Mouse (Mus musculus): ENCODE measurements at regions not wholly inside any gene's neighbourhood (a gene's known extent, or its start where the extent isn't known, plus 50 kb on each side); places are given as distances from the start of the nearest gene placed in this dataset.

GRCm38 (mm10) chr13:47642341-47642740 lies 519.9 kb downstream of the Rnf144b start:
- Histone ChIP-seq H3K4me1 (ENCODE audit: control insufficient read depth, insufficient read depth, low read length) (no peaks in the 10 kb centered on the region), H3K4me3 (replicated peaks; ENCODE audit: extremely low read depth, low read depth, low read length) (no peak overlapping the region)
- no peak for DNase-seq
- WGBS = 76% methylated on average over 10 of the region's 10 CpGs
- TF ChIP-seq POLR2A (IDR thresholded peaks at IDR 0.05; ENCODE audit: borderline replicate concordance, extremely low read depth, low read depth, low read length) = no peak
- no peak for TF ChIP-seq CTCF (IDR thresholded peaks at IDR 0.05; ENCODE audit: insufficient read depth, low read length)

GRCm38 (mm10) chr13:47645081-47645480 lies 522.6 kb downstream of the Rnf144b start:
- Histone ChIP-seq H3K4me3 (replicated peaks; ENCODE audit: extremely low read depth, low read depth, low read length) (no peak overlapping the region), H3K4me1 (ENCODE audit: control insufficient read depth, insufficient read depth, low read length) (no peaks in the 10 kb centered on the region)
- TF ChIP-seq POLR2A (IDR thresholded peaks at IDR 0.05; ENCODE audit: borderline replicate concordance, extremely low read depth, low read depth, low read length) = no peak
- TF ChIP-seq CTCF (IDR thresholded peaks at IDR 0.05; ENCODE audit: insufficient read depth, low read length) = no peak
- 40% methylated on average over 10 of the region's 10 CpGs for WGBS
- DNase-seq = no peak

- no peak for DNase-seq
- 43% methylated on average over 5 of the region's 5 CpGs for WGBS
- TF ChIP-seq POLR2A (IDR thresholded peaks at IDR 0.05; ENCODE audit: borderline replicate concordance, extremely low read depth, low read depth, low read length) = no peak
- no peak for TF ChIP-seq CTCF (IDR thresholded peaks at IDR 0.05; ENCODE audit: insufficient read depth, low read length)
- Histone ChIP-seq H3K4me3 (replicated peaks; ENCODE audit: extremely low read depth, low read depth, low read length) (no peak overlapping the region), H3K4me1 (ENCODE audit: control insufficient read depth, insufficient read depth, low read length) (no peaks in the 10 kb centered on the region)
These were observed 525.2 kb downstream of the Rnf144b start for GRCm38 (mm10) chr13:47647693-47648092.

- H3K4me3 ChIP-seq (replicated peaks; ENCODE audit: extremely low read depth, low read depth, low read length) = no peak overlapping the region
- 63% methylated on average over 13 of the region's 13 CpGs for WGBS
- DNase-seq = no peak
- no peaks in the 10 kb centered on the region for H3K4me1 ChIP-seq (ENCODE audit: control insufficient read depth, insufficient read depth, low read length)
- no peak for TF ChIP-seq POLR2A (IDR thresholded peaks at IDR 0.05; ENCODE audit: borderline replicate concordance, extremely low read depth, low read depth, low read length)
- TF ChIP-seq CTCF (IDR thresholded peaks at IDR 0.05; ENCODE audit: insufficient read depth, low read length) = no peak
These were observed 527.6 kb downstream of the Rnf144b start for GRCm38 (mm10) chr13:47650093-47650492.

GRCm38 (mm10) chr13:47666470-47666869 lies 544.0 kb downstream of the Rnf144b start:
- no peaks in the 10 kb centered on the region for H3K4me1 ChIP-seq (ENCODE audit: control insufficient read depth, insufficient read depth, low read length)
- no peak overlapping the region for H3K4me3 ChIP-seq (replicated peaks; ENCODE audit: extremely low read depth, low read depth, low read length)
- WGBS = 67% methylated on average over 3 of the region's 3 CpGs
- no peak for TF ChIP-seq POLR2A (IDR thresholded peaks at IDR 0.05; ENCODE audit: borderline replicate concordance, extremely low read depth, low read depth, low read length)
- no peak for TF ChIP-seq CTCF (IDR thresholded peaks at IDR 0.05; ENCODE audit: insufficient read depth, low read length)
- DNase-seq = no peak

GRCm38 (mm10) chr13:47666956-47667701 lies 544.7 kb downstream of the Rnf144b start:
- DNase-seq = peak; percentile 85
- Histone ChIP-seq H3K4me1 (ENCODE audit: control insufficient read depth, insufficient read depth, low read length) (no peaks in the 10 kb centered on the region), H3K4me3 (replicated peaks; ENCODE audit: extremely low read depth, low read depth, low read length) (no peak overlapping the region)
- WGBS = 23% methylated on average over 13 of the region's 13 CpGs
- TF ChIP-seq POLR2A (IDR thresholded peaks at IDR 0.05; ENCODE audit: borderline replicate concordance, extremely low read depth, low read depth, low read length) (no peak), CTCF (IDR thresholded peaks at IDR 0.05; ENCODE audit: insufficient read depth, low read length) (peak; percentile 77)

GRCm38 (mm10) chr13:47688131-47688530 lies 565.7 kb downstream of the Rnf144b start:
- TF ChIP-seq POLR2A (IDR thresholded peaks at IDR 0.05; ENCODE audit: borderline replicate concordance, extremely low read depth, low read depth, low read length) = no peak
- TF ChIP-seq CTCF (IDR thresholded peaks at IDR 0.05; ENCODE audit: insufficient read depth, low read length) = no peak
- Histone ChIP-seq H3K4me1 (ENCODE audit: control insufficient read depth, insufficient read depth, low read length) (no peaks in the 10 kb centered on the region), H3K4me3 (replicated peaks; ENCODE audit: extremely low read depth, low read depth, low read length) (no peak overlapping the region)
- DNase-seq = no peak
- WGBS = 76% methylated on average over 3 of the region's 3 CpGs

- 76% methylated on average over 14 of the region's 14 CpGs for WGBS
- H3K4me3 ChIP-seq (replicated peaks; ENCODE audit: extremely low read depth, low read depth, low read length) = no peak overlapping the region
- H3K4me1 ChIP-seq (ENCODE audit: control insufficient read depth, insufficient read depth, low read length) = no peaks in the 10 kb centered on the region
- no peak for DNase-seq
- no peak for TF ChIP-seq CTCF (IDR thresholded peaks at IDR 0.05; ENCODE audit: insufficient read depth, low read length)
- no peak for TF ChIP-seq POLR2A (IDR thresholded peaks at IDR 0.05; ENCODE audit: borderline replicate concordance, extremely low read depth, low read depth, low read length)
These were observed 567.2 kb upstream of the Id4 start for GRCm38 (mm10) chr13:47693815-47694214.

- 61% methylated on average over 2 of the region's 2 CpGs for WGBS
- Histone ChIP-seq H3K4me3 (replicated peaks; ENCODE audit: extremely low read depth, low read depth, low read length) (no peak overlapping the region), H3K4me1 (ENCODE audit: control insufficient read depth, insufficient read depth, low read length) (no peaks in the 10 kb centered on the region)
- DNase-seq = no peak
- TF ChIP-seq POLR2A (IDR thresholded peaks at IDR 0.05; ENCODE audit: borderline replicate concordance, extremely low read depth, low read depth, low read length) (no peak), CTCF (IDR thresholded peaks at IDR 0.05; ENCODE audit: insufficient read depth, low read length) (peak; percentile 30; the same call in 1 of the 2 replicates)
These were observed 565.2 kb upstream of the Id4 start for GRCm38 (mm10) chr13:47695877-47696276.

- H3K4me3 ChIP-seq (replicated peaks; ENCODE audit: extremely low read depth, low read depth, low read length) = no peak overlapping the region
- no peak for TF ChIP-seq CTCF (IDR thresholded peaks at IDR 0.05; ENCODE audit: insufficient read depth, low read length)
- TF ChIP-seq POLR2A (IDR thresholded peaks at IDR 0.05; ENCODE audit: borderline replicate concordance, extremely low read depth, low read depth, low read length) = no peak
- no peak for DNase-seq
- 66% methylated on average over 3 of the region's 3 CpGs for WGBS
- no peaks in the 10 kb centered on the region for H3K4me1 ChIP-seq (ENCODE audit: control insufficient read depth, insufficient read depth, low read length)
These were observed 560.5 kb upstream of the Id4 start for GRCm38 (mm10) chr13:47700556-47700955.
